Mouse (Mus musculus): ENCODE results near the gene Znhit1. TPM values are rescaled to one million over a fixed set of nuclear protein-coding genes. Genes with fewer than 3 reads are reported as not detected.

The Znhit1 gene
- polyA plus RNA-seq, 1 experiment from 2014 or later: 109 TPM

- Histone ChIP-seq H3K9me3 (no peaks in the 10 kb centered on the region), H3K27me3 (no peaks in the 10 kb centered on the region), H3K4me3 (replicated peaks) (no peak overlapping the region), H3K4me2 (no peak overlapping the region), H3K27ac (no peak overlapping the region), H3K36me3 (peaks cover 47% of the 10 kb centered on the region), H3K9ac (replicated peaks) (no peak overlapping the region), H3K4me1 (replicated peaks) (peaks cover 16% of the 10 kb centered on the region)
- 90% methylated on average over 7 of the region's 8 CpGs for WGBS
- ATAC-seq (ENCODE audit: insufficient number of reproducible peaks, insufficient read depth, low FRiP score, low TSS enrichment, low read depth): no peak
Measured at GRCm38 (mm10) chr5:136965686-136966085, 22.1 kb downstream of the Znhit1 start.

DNA sequence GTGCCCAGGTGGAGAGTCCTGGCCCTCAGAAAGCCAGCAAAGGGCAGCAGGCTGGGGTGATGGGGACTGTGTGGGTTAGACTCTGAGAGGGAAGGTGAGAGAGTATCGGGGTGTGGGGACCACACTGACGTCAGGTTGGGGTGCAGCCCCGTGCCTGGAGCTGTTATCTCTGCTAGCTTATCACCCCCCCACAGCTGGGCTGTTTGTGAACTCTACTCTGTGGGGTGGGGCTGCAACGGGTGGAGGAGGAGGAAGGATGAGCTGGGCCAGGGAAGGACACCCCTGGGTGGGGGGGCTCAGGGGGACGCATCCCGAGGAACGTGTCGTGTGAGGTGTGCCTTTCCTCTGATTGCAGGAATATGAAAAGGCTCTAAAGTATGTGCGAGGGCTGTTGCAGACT, 22.6 kb downstream of the Znhit1 start:
- 91% methylated on average over 9 of the region's 9 CpGs for WGBS
- no peaks in the 10 kb centered on the region for H3K9me3 ChIP-seq
- ATAC-seq (ENCODE audit: insufficient number of reproducible peaks, insufficient read depth, low FRiP score, low TSS enrichment, low read depth): no peak
- H3K9ac ChIP-seq (replicated peaks): no peak overlapping the region
- peaks cover 16% of the 10 kb centered on the region for H3K4me1 ChIP-seq (replicated peaks)
- no peak overlapping the region for H3K4me2 ChIP-seq
- H3K36me3 ChIP-seq: peaks cover 47% of the 10 kb centered on the region
- no peak overlapping the region for H3K4me3 ChIP-seq (replicated peaks)
- H3K27ac ChIP-seq: no peak overlapping the region
- H3K27me3 ChIP-seq: no peaks in the 10 kb centered on the region

DNA sequence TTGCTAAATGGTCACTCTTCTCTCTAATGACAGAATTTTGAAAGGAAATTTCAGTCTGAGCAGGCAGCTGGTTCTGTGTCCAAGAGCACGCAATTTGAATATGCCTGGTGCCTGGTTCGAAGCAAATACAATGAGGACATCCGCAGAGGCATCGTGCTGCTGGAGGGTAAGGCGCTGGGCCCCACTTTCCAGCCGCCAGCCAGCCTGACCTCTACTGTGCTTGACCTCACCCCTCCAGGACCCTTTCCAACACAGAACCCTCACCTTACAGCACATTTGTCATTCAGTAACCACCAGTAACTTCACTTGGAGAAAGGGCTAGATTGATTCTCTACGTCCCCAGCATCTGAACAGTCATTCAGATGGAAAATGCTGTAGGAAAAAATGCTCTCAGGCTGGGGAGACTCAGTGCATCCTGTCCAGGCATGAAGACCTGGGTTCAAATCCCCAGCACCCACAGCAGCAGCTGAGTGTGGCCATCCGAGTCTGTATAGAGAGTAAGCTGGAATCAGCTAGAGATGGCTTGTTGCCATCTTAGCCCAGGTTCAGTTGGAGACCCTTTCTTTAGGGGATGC, 24.8 kb downstream of the Znhit1 start:
- no peaks in the 10 kb centered on the region for H3K27me3 ChIP-seq
- no peak for ATAC-seq (ENCODE audit: insufficient number of reproducible peaks, insufficient read depth, low FRiP score, low TSS enrichment, low read depth)
- WGBS: 74% methylated on average over 8 of the region's 8 CpGs
- peak overlapping the region; percentile 74 for H3K4me2 ChIP-seq
- peaks cover 45% of the 10 kb centered on the region for H3K36me3 ChIP-seq
- peak overlapping the region; percentile 66 for H3K4me3 ChIP-seq (replicated peaks)
- H3K4me1 ChIP-seq (replicated peaks): peaks cover 16% of the 10 kb centered on the region
- H3K9me3 ChIP-seq: no peaks in the 10 kb centered on the region
- H3K9ac ChIP-seq (replicated peaks): peak overlapping the region; percentile 75; the same call in 1 of the 2 replicates
- H3K27ac ChIP-seq: peak overlapping the region; percentile 76; the same call in 1 of the 2 replicates

- H3K36me3 ChIP-seq: peaks cover 40% of the 10 kb centered on the region
- H3K9me3 ChIP-seq: no peaks in the 10 kb centered on the region
- peak overlapping the region; percentile 74 for H3K4me2 ChIP-seq
- 3% methylated on average over 10 of the region's 10 CpGs for WGBS
- ATAC-seq (ENCODE audit: insufficient number of reproducible peaks, insufficient read depth, low FRiP score, low TSS enrichment, low read depth): 0 out of 2 replicates have a peak, but pooled peaks have one; percentile 45
- no peaks in the 10 kb centered on the region for H3K27me3 ChIP-seq
- H3K9ac ChIP-seq (replicated peaks): peak overlapping the region; percentile 75
- peaks cover 16% of the 10 kb centered on the region for H3K4me1 ChIP-seq (replicated peaks)
- peak overlapping the region; percentile 76 for H3K27ac ChIP-seq
- peak overlapping the region; percentile 66 for H3K4me3 ChIP-seq (replicated peaks)
Measured at GRCm38 (mm10) chr5:136962501-136962900, 25.3 kb downstream of the Znhit1 start.

DNA sequence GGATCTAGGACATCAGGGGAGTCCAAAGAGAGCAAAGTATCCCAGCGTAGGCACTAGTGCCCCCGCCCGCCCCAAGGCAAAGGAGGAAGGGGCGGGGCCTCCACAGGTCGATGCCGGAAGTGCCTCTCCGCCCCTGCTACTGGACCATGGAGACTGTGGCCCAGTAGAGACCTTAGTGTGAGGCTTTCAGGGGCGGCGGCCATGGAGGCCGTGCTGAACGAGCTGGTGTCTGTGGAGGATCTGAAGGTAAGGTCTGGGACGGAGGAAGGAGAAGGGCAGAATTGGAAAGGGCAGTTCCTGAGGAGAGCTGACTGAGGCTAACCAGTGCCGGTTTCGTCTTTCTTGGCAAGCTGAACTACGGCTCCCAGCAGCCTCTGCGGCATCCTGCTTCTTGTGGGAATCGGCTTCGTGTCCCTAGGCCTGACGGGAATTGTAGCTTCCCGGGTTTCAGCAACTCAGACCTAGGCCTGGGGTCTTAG, 25.8 kb downstream of the Znhit1 start:
- H3K4me3 ChIP-seq (replicated peaks): peak overlapping the region; percentile 66
- WGBS: under 1% methylated on average over 20 of the region's 20 CpGs
- peak overlapping the region; percentile 75 for H3K9ac ChIP-seq (replicated peaks)
- no peaks in the 10 kb centered on the region for H3K27me3 ChIP-seq
- H3K27ac ChIP-seq: peak overlapping the region; percentile 76
- peaks cover 16% of the 10 kb centered on the region for H3K4me1 ChIP-seq (replicated peaks)
- peaks cover 45% of the 10 kb centered on the region for H3K36me3 ChIP-seq
- H3K4me2 ChIP-seq: peak overlapping the region; percentile 74
- no peaks in the 10 kb centered on the region for H3K9me3 ChIP-seq
- ATAC-seq (ENCODE audit: insufficient number of reproducible peaks, insufficient read depth, low FRiP score, low TSS enrichment, low read depth): peak; percentile 89

GRCm38 (mm10) chr5:136961334-136961982, 26.4 kb downstream of the Znhit1 start:
- peak overlapping the region; percentile 74 for H3K4me2 ChIP-seq
- peak overlapping the region; percentile 66 for H3K4me3 ChIP-seq (replicated peaks)
- no peak for ATAC-seq (ENCODE audit: insufficient number of reproducible peaks, insufficient read depth, low FRiP score, low TSS enrichment, low read depth)
- peaks cover 14% of the 10 kb centered on the region for H3K4me1 ChIP-seq (replicated peaks)
- H3K27me3 ChIP-seq: no peaks in the 10 kb centered on the region
- peaks cover 45% of the 10 kb centered on the region for H3K36me3 ChIP-seq
- peak overlapping the region; percentile 76 for H3K27ac ChIP-seq
- peak overlapping the region; percentile 75 for H3K9ac ChIP-seq (replicated peaks)
- no peaks in the 10 kb centered on the region for H3K9me3 ChIP-seq
- 19% methylated on average over 5 of the region's 5 CpGs for WGBS

DNA sequence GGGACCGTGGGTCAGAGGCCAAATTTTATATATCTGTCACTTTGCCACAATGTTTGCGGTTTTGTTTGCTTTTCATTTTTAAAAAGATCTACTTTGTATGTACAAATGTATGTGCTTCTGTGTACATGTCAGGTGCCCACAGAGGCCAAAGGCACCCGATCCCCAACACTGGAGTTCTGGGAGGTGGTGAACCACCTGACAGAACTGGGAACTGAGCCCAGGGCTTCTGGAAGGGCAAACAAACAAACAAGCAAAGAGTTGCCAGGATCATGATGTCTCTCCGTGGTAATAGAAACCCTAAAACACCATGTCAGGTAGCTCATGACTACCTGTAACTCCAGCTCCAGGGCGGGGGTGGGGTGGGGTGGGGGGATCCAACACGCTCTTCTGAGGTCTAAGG, 27.8 kb downstream of the Znhit1 start:
- H3K36me3 ChIP-seq: peaks cover 31% of the 10 kb centered on the region
- H3K27me3 ChIP-seq: no peaks in the 10 kb centered on the region
- ATAC-seq (ENCODE audit: insufficient number of reproducible peaks, insufficient read depth, low FRiP score, low TSS enrichment, low read depth): no peak
- H3K4me2 ChIP-seq: no peak overlapping the region
- no peak overlapping the region for H3K27ac ChIP-seq
- no peak overlapping the region for H3K9ac ChIP-seq (replicated peaks)
- no peak overlapping the region for H3K4me3 ChIP-seq (replicated peaks)
- peaks cover 16% of the 10 kb centered on the region for H3K4me1 ChIP-seq (replicated peaks)
- 88% methylated on average over 6 of the region's 6 CpGs for WGBS
- H3K9me3 ChIP-seq: no peaks in the 10 kb centered on the region

DNA sequence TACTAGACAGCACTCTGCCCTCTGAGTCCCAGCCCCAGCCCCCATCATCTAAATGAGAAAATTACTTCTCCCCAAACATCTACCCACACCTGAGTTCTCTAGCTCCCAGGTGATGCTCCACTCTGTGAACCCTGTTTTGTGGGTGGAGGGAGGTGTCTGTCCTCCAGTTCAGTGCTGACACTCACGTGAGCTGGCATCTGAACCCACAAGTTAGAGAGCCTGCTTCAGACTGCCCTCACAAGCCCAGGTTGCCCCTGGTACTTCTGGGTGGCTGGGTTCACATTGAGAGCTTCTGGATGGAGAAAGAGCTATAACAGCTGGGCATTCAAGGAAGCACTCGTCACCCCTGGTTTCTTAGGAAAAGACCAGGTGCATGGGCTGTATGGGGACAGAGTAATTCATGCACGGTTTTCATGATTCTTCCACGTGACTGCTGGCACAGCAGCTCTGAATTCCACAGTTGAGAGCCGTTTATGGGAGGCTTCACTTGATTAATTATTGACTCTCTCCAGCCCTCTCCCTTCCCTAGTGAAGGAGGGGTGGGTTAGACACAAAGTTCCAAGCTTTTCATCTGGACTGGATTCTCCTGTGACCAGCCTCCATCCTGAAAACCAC, 28.7 kb downstream of the Znhit1 start:
- peaks cover 19% of the 10 kb centered on the region for H3K4me1 ChIP-seq (replicated peaks)
- no peak overlapping the region for H3K4me2 ChIP-seq
- 71% methylated on average over 5 of the region's 5 CpGs for WGBS
- H3K27me3 ChIP-seq: no peaks in the 10 kb centered on the region
- no peak overlapping the region for H3K9ac ChIP-seq (replicated peaks)
- no peak for ATAC-seq (ENCODE audit: insufficient number of reproducible peaks, insufficient read depth, low FRiP score, low TSS enrichment, low read depth)
- H3K4me3 ChIP-seq (replicated peaks): no peak overlapping the region
- H3K36me3 ChIP-seq: peaks cover 21% of the 10 kb centered on the region
- no peak overlapping the region for H3K27ac ChIP-seq
- H3K9me3 ChIP-seq: no peaks in the 10 kb centered on the region

DNA sequence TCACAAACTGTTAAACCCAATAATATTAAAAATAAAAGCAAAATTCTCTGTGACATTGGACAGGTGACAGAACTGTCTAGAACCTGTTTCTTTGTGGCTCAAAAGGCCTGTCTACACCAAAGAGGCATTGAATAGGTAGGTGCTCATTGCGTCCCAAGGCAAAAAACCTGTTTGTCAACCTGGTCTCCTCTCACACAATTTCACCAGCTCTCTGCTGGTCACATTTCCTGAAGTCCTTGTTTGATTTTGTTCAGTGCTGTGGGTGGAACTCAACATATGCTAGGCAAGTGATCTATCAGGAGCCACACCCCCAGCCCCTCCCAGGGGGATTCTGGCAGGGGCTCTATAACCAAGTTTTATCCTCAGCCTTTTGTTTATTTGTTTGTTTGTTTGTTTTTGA, 30.6 kb downstream of the Znhit1 start:
- no peak for ATAC-seq (ENCODE audit: insufficient number of reproducible peaks, insufficient read depth, low FRiP score, low TSS enrichment, low read depth)
- H3K27me3 ChIP-seq: no peaks in the 10 kb centered on the region
- WGBS: 91% methylated on average over 1 of the region's 1 CpGs

DNA sequence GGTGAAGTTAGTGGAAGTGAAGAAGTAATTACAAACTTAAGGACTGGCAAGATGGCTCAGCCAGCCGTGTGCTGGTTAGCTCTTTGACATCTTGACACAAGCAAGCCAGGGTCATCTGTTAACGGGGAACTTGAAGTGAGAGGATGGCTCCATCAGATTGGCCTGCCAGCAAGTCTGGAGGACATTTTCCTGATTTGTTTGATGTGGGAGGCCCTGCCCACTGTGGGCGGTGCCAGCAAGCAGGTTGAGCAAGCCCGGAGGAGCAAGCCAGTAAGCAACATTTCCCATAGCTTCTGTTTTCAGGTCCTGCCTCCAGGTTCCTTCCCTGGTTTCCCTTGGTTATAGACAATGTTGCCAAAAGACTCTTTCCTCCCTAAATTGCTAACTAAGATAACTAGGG, 32.2 kb downstream of the Znhit1 start:
- H3K27me3 ChIP-seq: no peaks in the 10 kb centered on the region
- no peak for ATAC-seq (ENCODE audit: insufficient number of reproducible peaks, insufficient read depth, low FRiP score, low TSS enrichment, low read depth)
- H3K4me1 ChIP-seq (replicated peaks): peaks cover 17% of the 10 kb centered on the region
- H3K36me3 ChIP-seq: peaks cover 10% of the 10 kb centered on the region; the same call in 1 of the 2 replicates
- no peak overlapping the region for H3K27ac ChIP-seq
- H3K4me3 ChIP-seq (replicated peaks): no peak overlapping the region
- H3K9ac ChIP-seq (replicated peaks): no peak overlapping the region
- 80% methylated on average over 4 of the region's 4 CpGs for WGBS
- H3K4me2 ChIP-seq: no peak overlapping the region
- no peaks in the 10 kb centered on the region for H3K9me3 ChIP-seq

More for the DNA sequence above, 30.6 kb downstream of the Znhit1 start:
- Histone ChIP-seq H3K4me1 (replicated peaks) (peaks cover 21% of the 10 kb centered on the region), H3K9ac (replicated peaks) (no peak overlapping the region), H3K27ac (no peak overlapping the region), H3K9me3 (no peaks in the 10 kb centered on the region), H3K36me3 (peaks cover 10% of the 10 kb centered on the region; the same call in 1 of the 2 replicates), H3K4me3 (replicated peaks) (no peak overlapping the region), H3K4me2 (no peak overlapping the region)

DNA sequence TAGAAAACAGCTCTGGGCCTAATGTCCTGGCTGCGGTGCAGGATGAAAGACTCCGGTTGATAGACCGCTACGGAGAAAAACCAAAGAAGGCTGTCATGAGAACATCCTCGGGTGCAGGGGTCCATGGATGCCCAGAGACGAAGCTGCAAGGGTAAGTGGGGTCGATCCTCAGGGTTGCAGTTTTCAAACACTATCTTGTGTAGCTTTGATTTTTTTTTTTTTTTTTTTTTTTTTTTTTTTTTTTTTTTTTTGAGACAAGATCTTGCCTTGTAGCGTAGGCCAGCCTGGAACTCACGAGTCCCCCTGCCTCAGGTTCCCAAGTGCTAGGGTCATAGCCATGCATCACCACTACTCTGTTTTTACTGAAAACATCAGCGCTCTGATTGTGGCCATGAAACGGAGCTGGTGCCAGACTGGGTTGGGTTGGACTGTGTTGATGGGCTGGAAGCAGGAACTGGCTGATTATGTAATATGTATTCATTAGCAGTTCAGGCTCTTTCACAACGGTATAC, 34.3 kb downstream of the Znhit1 start:
- Histone ChIP-seq H3K9ac (replicated peaks) (peak overlapping the region; percentile 74), H3K4me3 (replicated peaks) (peak overlapping the region; percentile 74), H3K4me2 (peak overlapping the region; percentile 79), H3K27ac (peak overlapping the region; percentile 64; the same call in 1 of the 2 replicates), H3K27me3 (no peaks in the 10 kb centered on the region), H3K36me3 (peaks cover 10% of the 10 kb centered on the region; the same call in 1 of the 2 replicates), H3K4me1 (replicated peaks) (peaks cover 17% of the 10 kb centered on the region), H3K9me3 (no peaks in the 10 kb centered on the region)
- 3% methylated on average over 12 of the region's 12 CpGs for WGBS
- no peak for ATAC-seq (ENCODE audit: insufficient number of reproducible peaks, insufficient read depth, low FRiP score, low TSS enrichment, low read depth)
